Mouse (Mus musculus) heart, embryonic 16.5 days (tissue): ENCODE data around the gene Golm1. TPM values are rescaled to one million over a fixed set of nuclear protein-coding genes. Genes with fewer than 3 reads are reported as not detected.

Experiments used
- ATAC-seq: fragments of 200-750 bp; cut with Nextera tagmentation; replicated peaks from 2 replicates; pipeline ENCODE4 v1.8.0; 2017; ENCODE audit warnings: moderate number of reproducible peaks; ENCODE audit not compliant: insufficient read depth, low FRiP score; ENCODE audit errors: extremely low read depth
- H3K27ac ChIP-seq: fragments of 300-500 bp; sonication (generic); 2 replicates; pipeline ENCODE4 v1.5.1; 2014; ENCODE audit warnings: mild to moderate bottlenecking, low read length, control low read depth, moderate library complexity
- H3K27me3 ChIP-seq: fragments of 300-500 bp; sonication (generic); 2 replicates; pipeline ENCODE4 v1.6.1; 2014; ENCODE audit warnings: low read length, mixed read lengths; ENCODE audit not compliant: control insufficient read depth, insufficient read depth
- H3K36me3 ChIP-seq: fragments of 300-500 bp; sonication (generic); 2 replicates; pipeline ENCODE4 v1.6.1; 2014; ENCODE audit not compliant: control insufficient read depth, insufficient read depth
- H3K4me1 ChIP-seq: fragments of 300-500 bp; sonication (generic); 2 replicates; pipeline ENCODE4 v1.6.1; 2014; ENCODE audit warnings: low read length, mixed read lengths; ENCODE audit not compliant: control insufficient read depth, insufficient read depth
- H3K4me2 ChIP-seq: fragments of 300-500 bp; sonication (generic); 2 replicates; pipeline ENCODE4 v1.6.1; 2014; ENCODE audit warnings: low read depth, mild to moderate bottlenecking, control low read depth, low read length
- H3K4me3 ChIP-seq: fragments of 300-500 bp; sonication (generic); 2 replicates; pipeline ENCODE4 v1.5.1; 2014; ENCODE audit warnings: mild to moderate bottlenecking, control low read depth, low read length
- H3K9ac ChIP-seq: fragments of 300-500 bp; sonication (generic); 2 replicates; pipeline ENCODE4 v1.6.1; 2014; ENCODE audit warnings: low read length, control low read depth
- H3K9me3 ChIP-seq: fragments of 300-500 bp; sonication (generic); replicated peaks from 2 replicates; pipeline ENCODE4 v1.6.1; 2016; ENCODE audit warnings: low read length; ENCODE audit not compliant: control insufficient read depth
- WGBS: fragments of 180-500 bp; shearing (Covaris S2); extraction: QIAGEN DNeasy Blood & Tissue Kit; methylation state at CpG from one replicate; pipeline ENCODE4 v1.1.7; 2014; 5-methylcytosine and 5-hydroxymethylcytosine counted together
- polyA plus RNA-seq: library from polyadenylated mRNA; unstranded; fragments of >200 nt; fragmentation: Nextera tagmentation; extraction: Ambion mirVana; gene quantifications from 2 replicates; pipeline ENCODE4 v1.2.1, GENCODE M21; 2015

Gene Golm1
- polyA plus RNA-seq, 1 experiment from 2014 or later: 39.2 TPM

- Histone ChIP-seq H3K27me3 (no peaks in the 10 kb centered on the region), H3K4me1 (peaks cover 18% of the 10 kb centered on the region), H3K4me3 (no peak overlapping the region), H3K27ac (peak overlapping the region; percentile 90), H3K4me2 (peak overlapping the region; percentile 6; the same call in 1 of the 2 replicates), H3K9me3 (no peaks in the 10 kb centered on the region), H3K9ac (peak overlapping the region; percentile 25; the same call in 1 of the 2 replicates), H3K36me3 (peaks cover 48% of the 10 kb centered on the region)
- 34% methylated on average over 3 of the region's 3 CpGs for WGBS
- ATAC-seq: no peak; the same call in 1 of the 2 replicates
Measured at GRCm38 (mm10) chr13:59624389-59624788, 51.2 kb downstream of the Golm1 start.

GRCm38 (mm10) chr13:59621643-59622489, 53.7 kb downstream of the Golm1 start:
- H3K36me3 ChIP-seq: peaks cover 46% of the 10 kb centered on the region
- no peaks in the 10 kb centered on the region for H3K9me3 ChIP-seq
- H3K9ac ChIP-seq: no peak overlapping the region
- no peak overlapping the region for H3K4me3 ChIP-seq
- WGBS: 91% methylated on average over 7 of the region's 7 CpGs
- no peak overlapping the region; the same call in 1 of the 2 replicates for H3K27ac ChIP-seq
- no peak overlapping the region for H3K4me2 ChIP-seq
- no peaks in the 10 kb centered on the region for H3K27me3 ChIP-seq
- no peak for ATAC-seq
- H3K4me1 ChIP-seq: peaks cover 18% of the 10 kb centered on the region

- no peak; the same call in 1 of the 2 replicates for ATAC-seq
- no peak overlapping the region for H3K4me3 ChIP-seq
- no peaks in the 10 kb centered on the region for H3K4me1 ChIP-seq
- H3K9ac ChIP-seq: no peak overlapping the region
- peaks cover 53% of the 10 kb centered on the region for H3K36me3 ChIP-seq
- H3K27ac ChIP-seq: no peak overlapping the region
- 58% methylated on average over 6 of the region's 6 CpGs for WGBS
- no peaks in the 10 kb centered on the region for H3K27me3 ChIP-seq
- H3K9me3 ChIP-seq: no peaks in the 10 kb centered on the region
- no peak overlapping the region for H3K4me2 ChIP-seq
Measured at GRCm38 (mm10) chr13:59618463-59618862, 57.1 kb downstream of the Golm1 start.

- no peak overlapping the region for H3K4me2 ChIP-seq
- H3K4me3 ChIP-seq: no peak overlapping the region
- WGBS: 73% methylated on average over 4 of the region's 4 CpGs
- no peak overlapping the region for H3K9ac ChIP-seq
- H3K27me3 ChIP-seq: no peaks in the 10 kb centered on the region
- peaks cover 44% of the 10 kb centered on the region for H3K36me3 ChIP-seq
- no peaks in the 10 kb centered on the region for H3K9me3 ChIP-seq
- ATAC-seq: no peak
- H3K4me1 ChIP-seq: peaks cover 3% of the 10 kb centered on the region; the same call in 1 of the 2 replicates
- H3K27ac ChIP-seq: no peak overlapping the region
Measured at GRCm38 (mm10) chr13:59615554-59615953, 60.1 kb downstream of the Golm1 start.

- Histone ChIP-seq H3K4me1 (peaks cover 4% of the 10 kb centered on the region; the same call in 1 of the 2 replicates), H3K9me3 (no peaks in the 10 kb centered on the region), H3K27me3 (no peaks in the 10 kb centered on the region), H3K9ac (no peak overlapping the region), H3K4me3 (no peak overlapping the region), H3K4me2 (no peak overlapping the region), H3K36me3 (peaks cover 44% of the 10 kb centered on the region), H3K27ac (no peak overlapping the region)
- WGBS: 97% methylated on average over 4 of the region's 4 CpGs
- ATAC-seq: no peak
Measured at GRCm38 (mm10) chr13:59615152-59615551, 60.5 kb downstream of the Golm1 start.

- no peaks in the 10 kb centered on the region for H3K9me3 ChIP-seq
- WGBS: 61% methylated on average over 4 of the region's 4 CpGs
Measured at GRCm38 (mm10) chr13:59613868-59614267, 61.7 kb downstream of the Golm1 start.

GRCm38 (mm10) chr13:59610437-59610836, 65.2 kb downstream of the Golm1 start:
- Histone ChIP-seq H3K9ac (peak overlapping the region; percentile 47; the same call in 1 of the 2 replicates), H3K4me3 (no peak overlapping the region), H3K4me1 (peaks cover 7% of the 10 kb centered on the region; the same call in 1 of the 2 replicates), H3K36me3 (peaks cover 39% of the 10 kb centered on the region), H3K4me2 (no peak overlapping the region), H3K9me3 (no peaks in the 10 kb centered on the region), H3K27ac (peak overlapping the region; percentile 93), H3K27me3 (no peaks in the 10 kb centered on the region)
- ATAC-seq: peak; percentile 87
- 66% methylated on average over 2 of the region's 2 CpGs for WGBS

More at GRCm38 (mm10) chr13:59613868-59614267, 61.7 kb downstream of the Golm1 start:
- peaks cover 7% of the 10 kb centered on the region; the same call in 1 of the 2 replicates for H3K4me1 ChIP-seq
- ATAC-seq: no peak
- no peaks in the 10 kb centered on the region for H3K27me3 ChIP-seq
- no peak overlapping the region for H3K27ac ChIP-seq
- H3K4me2 ChIP-seq: no peak overlapping the region
- no peak overlapping the region for H3K9ac ChIP-seq
- H3K4me3 ChIP-seq: no peak overlapping the region
- peaks cover 43% of the 10 kb centered on the region for H3K36me3 ChIP-seq

GRCm38 (mm10) chr13:59609885-59610284, 65.7 kb downstream of the Golm1 start:
- Histone ChIP-seq H3K4me2 (no peak overlapping the region), H3K4me3 (no peak overlapping the region), H3K4me1 (peaks cover 7% of the 10 kb centered on the region; the same call in 1 of the 2 replicates), H3K36me3 (peaks cover 39% of the 10 kb centered on the region), H3K27me3 (no peaks in the 10 kb centered on the region), H3K27ac (peak overlapping the region; percentile 93), H3K9me3 (no peaks in the 10 kb centered on the region), H3K9ac (no peak overlapping the region)
- no peak for ATAC-seq
- WGBS: 79% methylated on average over 4 of the region's 4 CpGs
